Mouse (Mus musculus) liver, adult 2 months (tissue): ENCODE data around the gene Cstf3.

Source experiments
- CTCF ChIP-seq: fragments of 200-500 bp; IDR thresholded peaks from 2 replicates; pipeline ENCODE4 v1.5.1; 2011; ENCODE audit warnings: low read depth, low read length, control low read depth
- POLR2A ChIP-seq: fragments of 200-500 bp; IDR thresholded peaks from 2 replicates; pipeline ENCODE4 v1.6.1; 2011; ENCODE audit warnings: low read length, control low read depth; ENCODE audit not compliant: insufficient read depth; ENCODE audit errors: extremely low read depth

DNA sequence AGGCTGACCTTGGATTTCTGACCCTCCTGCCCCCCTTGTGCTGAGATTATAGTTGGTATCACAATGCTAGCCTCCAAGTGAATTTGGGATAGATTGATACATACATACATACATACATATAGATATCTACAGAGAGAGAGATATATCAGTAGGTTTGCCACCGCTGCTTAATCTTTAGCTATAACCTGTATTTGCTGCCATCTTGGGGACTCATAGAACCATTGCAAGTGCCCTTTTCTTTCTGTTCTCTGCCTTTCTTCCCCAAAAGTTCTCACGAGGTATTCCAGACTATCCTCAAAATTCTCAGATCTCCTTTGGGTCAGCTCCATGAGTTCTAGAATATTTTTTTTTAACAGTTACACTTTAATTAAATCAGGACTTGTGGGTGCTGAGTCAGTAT is 4.7 kb upstream of the Cstf3 start:
- TF ChIP-seq CTCF: no peak
- TF ChIP-seq POLR2A: no peak
